Mouse (Mus musculus) stomach, postnatal 0 days (tissue): Measurements from ENCODE around the gene Nmur1. TPM values are rescaled to one million over a fixed set of nuclear protein-coding genes. Genes with fewer than 3 reads are reported as not detected.

Source experiments
- ATAC-seq: fragments of 200-750 bp; cut with Nextera tagmentation; 2 replicates; pipeline ENCODE4 v1.8.0; 2017; ENCODE audit not compliant: low FRiP score, low TSS enrichment
- DNase-seq: peaks from one replicate; pipeline ENCODE4 v3.0.0-alpha.2; 2016; ENCODE audit warnings: low spot score
- H3K27ac ChIP-seq: fragments of 300-500 bp; sonication (generic); replicated peaks from 2 replicates; pipeline ENCODE4 v1.5.1; 2014; ENCODE audit warnings: mild to moderate bottlenecking, control low read depth
- H3K27me3 ChIP-seq: fragments of 300-500 bp; sonication (generic); 2 replicates; pipeline ENCODE4 v1.6.1; 2014; ENCODE audit warnings: low read length; ENCODE audit not compliant: control insufficient read depth, insufficient read depth
- H3K36me3 ChIP-seq: fragments of 300-500 bp; sonication (generic); 2 replicates; pipeline ENCODE4 v1.6.1; 2014; ENCODE audit warnings: low read length, mixed read lengths; ENCODE audit not compliant: control insufficient read depth, insufficient read depth
- H3K4me1 ChIP-seq: fragments of 300-500 bp; sonication (generic); replicated peaks from 2 replicates; pipeline ENCODE4 v1.6.1; 2014; ENCODE audit warnings: antibody characterized with exemption; ENCODE audit not compliant: control insufficient read depth, insufficient read depth
- H3K4me2 ChIP-seq: fragments of 300-500 bp; sonication (generic); replicated peaks from 2 replicates; pipeline ENCODE4 v1.6.1; 2014; ENCODE audit warnings: low read depth, mild to moderate bottlenecking, control low read depth, moderate library complexity
- H3K4me3 ChIP-seq: fragments of 300-500 bp; sonication (generic); 2 replicates; pipeline ENCODE4 v1.5.1; 2014; ENCODE audit warnings: low read depth, low read length, control low read depth
- H3K9ac ChIP-seq: fragments of 300-500 bp; sonication (generic); 2 replicates; pipeline ENCODE4 v1.6.1; 2014; ENCODE audit warnings: mild to moderate bottlenecking, low read length, control low read depth, mixed read lengths
- H3K9me3 ChIP-seq: fragments of 300-500 bp; sonication (generic); 2 replicates; pipeline ENCODE4 v1.6.1; 2016; ENCODE audit warnings: low read length; ENCODE audit not compliant: control insufficient read depth
- CTCF ChIP-seq: IDR thresholded peaks from 2 replicates; pipeline ENCODE4 v1.5.1; 2016; ENCODE audit warnings: antibody characterized with exemption, low read depth, mild to moderate bottlenecking, moderate library complexity
- EP300 ChIP-seq: optimal IDR thresholded peaks from 2 replicates; pipeline ENCODE3; 2016; ENCODE audit warnings: antibody characterized with exemption
- WGBS: fragments of 180-500 bp; shearing (Covaris S2); extraction: QIAGEN DNeasy Blood & Tissue Kit; methylation state at CpG from one replicate; pipeline ENCODE4 v1.1.7; 2014; 5-methylcytosine and 5-hydroxymethylcytosine counted together
- polyA plus RNA-seq: library from polyadenylated mRNA; unstranded; fragments of >200 nt; fragmentation: Nextera tagmentation; extraction: Ambion mirVana; gene quantifications from 2 replicates; pipeline ENCODE4 v1.2.1, GENCODE M21; 2015

Gene Nmur1
- polyA plus RNA-seq, 1 experiment from 2014 or later = 0.56 TPM

- DNase-seq (peak; percentile 91), ATAC-seq (peak; percentile 59)
- peak overlapping the region; percentile 48 for H3K4me3 ChIP-seq
- H3K27ac ChIP-seq = peak overlapping the region; percentile 100
- H3K4me2 ChIP-seq = peak overlapping the region; percentile 81
- no peaks in the 10 kb centered on the region for H3K36me3 ChIP-seq
- peaks cover 11% of the 10 kb centered on the region for H3K4me1 ChIP-seq
- H3K9ac ChIP-seq = peak overlapping the region; percentile 88
- TF ChIP-seq EP300 = peak; percentile 77
- 0 out of 2 replicates have a peak, but pooled peaks have one; percentile 9 for TF ChIP-seq CTCF
- H3K9me3 ChIP-seq = no peaks in the 10 kb centered on the region
- under 1% methylated on average over 81 of the region's 81 CpGs for WGBS
- no peaks in the 10 kb centered on the region for H3K27me3 ChIP-seq
These were observed 16.2 kb upstream of the Nmur1 start for GRCm38 (mm10) chr1:86441980-86442831.

GRCm38 (mm10) chr1:86441724-86441979, 15.6 kb upstream of the Nmur1 start:
- WGBS = 0% methylated on average over 5 of the region's 5 CpGs
- H3K4me1 ChIP-seq = peaks cover 11% of the 10 kb centered on the region

GRCm38 (mm10) chr1:86440887-86441723, 15.1 kb upstream of the Nmur1 start:
- H3K4me3 ChIP-seq = peak overlapping the region; percentile 48
- H3K36me3 ChIP-seq = no peaks in the 10 kb centered on the region
- H3K9me3 ChIP-seq = no peaks in the 10 kb centered on the region
- ATAC-seq = peak; percentile 35
- peak; percentile 89 for DNase-seq
- H3K4me2 ChIP-seq = peak overlapping the region; percentile 81
- peak overlapping the region; percentile 100 for H3K27ac ChIP-seq
- no peaks in the 10 kb centered on the region for H3K27me3 ChIP-seq
- TF ChIP-seq CTCF (0 out of 2 replicates have a peak, but pooled peaks have one; percentile 4), EP300 (peak; percentile 10)
- WGBS = under 1% methylated on average over 29 of the region's 29 CpGs
- H3K4me1 ChIP-seq = peaks cover 11% of the 10 kb centered on the region
- peak overlapping the region; percentile 88 for H3K9ac ChIP-seq

More at GRCm38 (mm10) chr1:86441724-86441979, 15.6 kb upstream of the Nmur1 start:
- no peak for DNase-seq
- H3K9ac ChIP-seq = peak overlapping the region; percentile 88
- no peaks in the 10 kb centered on the region for H3K36me3 ChIP-seq
- H3K4me2 ChIP-seq = peak overlapping the region; percentile 81
- no peaks in the 10 kb centered on the region for H3K27me3 ChIP-seq
- no peak for TF ChIP-seq CTCF
- no peak for TF ChIP-seq EP300
- no peaks in the 10 kb centered on the region for H3K9me3 ChIP-seq
- ATAC-seq = no peak
- H3K4me3 ChIP-seq = peak overlapping the region; percentile 48
- peak overlapping the region; percentile 100 for H3K27ac ChIP-seq

- H3K4me1 ChIP-seq = peaks cover 15% of the 10 kb centered on the region
These were observed 14.3 kb upstream of the Nmur1 start for GRCm38 (mm10) chr1:86440171-86440886.

GRCm38 (mm10) chr1:86439487-86440170, 13.6 kb upstream of the Nmur1 start:
- no peaks in the 10 kb centered on the region for H3K27me3 ChIP-seq
- H3K4me2 ChIP-seq = no peak overlapping the region
- WGBS = 35% methylated on average over 8 of the region's 8 CpGs
- H3K27ac ChIP-seq = peak overlapping the region; percentile 100
- H3K9me3 ChIP-seq = no peaks in the 10 kb centered on the region
- TF ChIP-seq EP300 (no peak), CTCF (no peak; the same call in 1 of the 2 replicates)
- DNase-seq (no peak), ATAC-seq (peak; percentile 3; the same call in 1 of the 2 replicates)
- peaks cover 20% of the 10 kb centered on the region for H3K4me1 ChIP-seq
- H3K4me3 ChIP-seq = no peak overlapping the region
- H3K9ac ChIP-seq = no peak overlapping the region
- no peaks in the 10 kb centered on the region for H3K36me3 ChIP-seq

More at GRCm38 (mm10) chr1:86440171-86440886, 14.3 kb upstream of the Nmur1 start:
- ATAC-seq = peak; percentile 80
- no peaks in the 10 kb centered on the region for H3K27me3 ChIP-seq
- 5% methylated on average over 18 of the region's 18 CpGs for WGBS
- peak overlapping the region; percentile 56; the same call in 1 of the 2 replicates for H3K9ac ChIP-seq
- H3K27ac ChIP-seq = peak overlapping the region; percentile 100
- DNase-seq = peak; percentile 93
- no peaks in the 10 kb centered on the region for H3K36me3 ChIP-seq
- no peaks in the 10 kb centered on the region for H3K9me3 ChIP-seq
- peak overlapping the region; percentile 23 for H3K4me3 ChIP-seq
- TF ChIP-seq CTCF (peak; percentile 99), EP300 (no peak)
- peak overlapping the region; percentile 81 for H3K4me2 ChIP-seq
